Mouse (Mus musculus): ENCODE data around the gene Armc9. TPM values are rescaled to one million over a fixed set of nuclear protein-coding genes. Genes with fewer than 3 reads are reported as not detected.

Armc9 gene
- 3.0 TPM for polyA plus RNA-seq (2014; fragmentation: Illumina TruSeq; extraction: RNeasy Lipid Tissue Mini Kit (QIAGEN cat#74804); ENCODE audit: insufficient read depth, low read depth, low replicate concordance)

GRCm38 (mm10) chr1:86154133-86154823 lies at the start of gene Armc9:
TSS of gene Armc9 (plus strand) at chr1:86154780.

GRCm38 (mm10) chr1:86111779-86112178 lies 42.8 kb upstream of the Armc9 start, which contains the start of gene Htr2b:
TSS of gene Htr2b (minus strand) at chr1:86111970.

GRCm38 (mm10) chr1:86133337-86133736 lies 21.2 kb upstream of the Armc9 start, which contains the start of gene Gm21972:
TSS of gene Gm21972 (plus strand) at chr1:86133637.

DNA sequence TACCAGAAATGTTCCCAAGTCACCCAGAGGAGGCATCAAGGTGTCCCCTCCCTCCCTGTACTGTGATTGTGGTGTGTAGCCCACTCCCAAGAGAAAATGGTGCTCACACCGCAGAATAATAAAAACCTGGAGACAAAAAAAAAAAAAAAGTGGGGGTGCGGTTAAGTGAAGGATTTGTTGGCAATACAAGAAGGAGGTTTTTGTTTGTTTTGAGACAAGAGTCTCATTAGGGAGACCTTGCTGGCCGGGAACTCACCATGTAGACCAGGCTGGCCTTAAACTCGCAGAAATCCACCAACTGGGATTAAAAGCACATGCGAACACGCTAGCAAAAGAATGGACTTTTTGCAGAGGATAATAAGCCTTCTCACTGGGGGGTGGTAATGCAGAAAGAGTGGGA lies 148.0 kb downstream of the Armc9 start, which contains the start of gene B3gnt7:
Gene B3gnt7 (plus strand): TSS at position 301 of the 400 bp plus-strand sequence.

Other genes starting within 250 kb of the Armc9 start
- gene 4933407L21Rik, start 226.3 kb upstream of the Armc9 start, polyA plus RNA-seq (2014; fragmentation: Illumina TruSeq; extraction: RNeasy Lipid Tissue Mini Kit (QIAGEN cat#74804); ENCODE audit: insufficient read depth, low read depth, low replicate concordance): not detected
- gene Gpr55, start 193.8 kb upstream of the Armc9 start, polyA plus RNA-seq (2014; fragmentation: Illumina TruSeq; extraction: RNeasy Lipid Tissue Mini Kit (QIAGEN cat#74804); ENCODE audit: insufficient read depth, low read depth, low replicate concordance): 0.50 TPM
- gene Spata3, start 138.0 kb upstream of the Armc9 start, polyA plus RNA-seq (2014; fragmentation: Illumina TruSeq; extraction: RNeasy Lipid Tissue Mini Kit (QIAGEN cat#74804); ENCODE audit: insufficient read depth, low read depth, low replicate concordance): not detected
- 0.25 TPM for gene 2810459M11Rik, start 108.9 kb upstream of the Armc9 start, polyA plus RNA-seq (2014; fragmentation: Illumina TruSeq; extraction: RNeasy Lipid Tissue Mini Kit (QIAGEN cat#74804); ENCODE audit: insufficient read depth, low read depth, low replicate concordance)
- 44.3 TPM for gene Psmd1, start 90.4 kb upstream of the Armc9 start, polyA plus RNA-seq (2014; fragmentation: Illumina TruSeq; extraction: RNeasy Lipid Tissue Mini Kit (QIAGEN cat#74804); ENCODE audit: insufficient read depth, low read depth, low replicate concordance)
- 0.79 TPM for gene Htr2b, start 42.8 kb upstream of the Armc9 start, polyA plus RNA-seq (2014; fragmentation: Illumina TruSeq; extraction: RNeasy Lipid Tissue Mini Kit (QIAGEN cat#74804); ENCODE audit: insufficient read depth, low read depth, low replicate concordance)
- not detected for gene Gm21972, start 21.1 kb upstream of the Armc9 start, polyA plus RNA-seq (2014; fragmentation: Illumina TruSeq; extraction: RNeasy Lipid Tissue Mini Kit (QIAGEN cat#74804); ENCODE audit: insufficient read depth, low read depth, low replicate concordance)
- gene B3gnt7, start 148.1 kb downstream of the Armc9 start, polyA plus RNA-seq (2014; fragmentation: Illumina TruSeq; extraction: RNeasy Lipid Tissue Mini Kit (QIAGEN cat#74804); ENCODE audit: insufficient read depth, low read depth, low replicate concordance): 4.5 TPM
- 97.1 TPM for gene Ncl, start 204.6 kb downstream of the Armc9 start, polyA plus RNA-seq (2014; fragmentation: Illumina TruSeq; extraction: RNeasy Lipid Tissue Mini Kit (QIAGEN cat#74804); ENCODE audit: insufficient read depth, low read depth, low replicate concordance)